Mouse (Mus musculus) adrenal gland, postnatal 10 days (tissue): ENCODE data around the gene Kank4. TPM values are rescaled to one million over a fixed set of nuclear protein-coding genes. Genes with fewer than 3 reads are reported as not detected.

ENCODE experiments used
- DNase-seq: peaks from one replicate; pipeline ENCODE4 v3.0.0; 2021; ENCODE audit warnings: mixed read lengths
- total RNA-seq, 2 experiments: library from RNA; stranded (reverse); gene quantifications; 2 replicates each; pipeline ENCODE4 v1.2.3; 2021

Gene Kank4
- total RNA-seq, 2 experiments from 2014 or later = 3.0 TPM

DNA sequence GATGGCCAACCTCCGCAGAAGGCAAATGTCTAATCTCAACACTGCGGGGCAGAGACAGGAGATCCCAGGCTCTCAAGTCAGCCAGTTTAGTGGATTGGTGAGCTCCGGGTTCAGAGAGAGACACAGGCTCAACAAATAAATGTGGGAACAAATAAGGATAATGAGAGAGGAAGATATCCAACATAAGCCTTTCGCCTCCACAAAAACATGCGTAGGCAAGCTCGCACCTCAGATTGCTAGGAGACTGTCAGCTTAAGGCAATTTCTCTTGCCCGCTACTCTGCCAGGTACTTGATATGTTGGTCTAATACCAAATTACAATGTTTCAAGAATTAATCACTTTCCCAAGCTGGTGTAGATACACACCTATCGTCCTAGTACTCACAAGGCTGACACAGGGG is 106.4 kb downstream of the Kank4 start:
- no peak for DNase-seq

Other genes starting within 250 kb of the Kank4 start
- gene L1td1, start 90.8 kb downstream of the Kank4 start, total RNA-seq = not detected
- gene I0C0044D17Rik, start 6.3 kb upstream of the Kank4 start, total RNA-seq = not detected
- gene Usp1, start 106.3 kb upstream of the Kank4 start, total RNA-seq = 10 to 100 TPM; 37.8 to 42.9 TPM
- 10 to 100 TPM; 26.0 to 61.7 TPM for gene Angptl3, start 213.4 kb upstream of the Kank4 start, total RNA-seq